Mouse (Mus musculus): ENCODE data around the gene Abca5.

DNA sequence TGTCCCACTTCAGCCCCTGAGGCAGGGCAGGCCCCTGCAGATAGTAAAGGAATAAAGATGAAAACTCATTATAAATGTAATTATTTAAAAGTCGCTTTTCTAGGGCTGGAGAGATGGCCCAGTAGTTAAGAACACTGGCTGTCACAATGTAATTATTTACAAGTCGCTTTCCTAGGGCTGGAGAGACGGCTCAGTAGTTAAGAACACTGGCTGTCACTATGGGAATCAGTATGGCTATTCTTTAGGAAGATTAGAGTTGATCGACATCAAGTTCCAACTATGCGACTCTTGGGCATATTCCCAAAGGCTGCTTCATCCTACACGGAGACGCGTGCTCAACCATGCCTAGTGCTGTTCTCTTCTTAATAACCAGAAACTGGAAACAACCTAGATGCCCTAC, 15.2 kb downstream of the Abca5 start:
- no peak for TF ChIP-seq CTCF (IDR thresholded peaks at IDR 0.05; ENCODE audit: low read depth, low read length)
- no peak for TF ChIP-seq POLR2A (IDR thresholded peaks at IDR 0.05; ENCODE audit: borderline replicate concordance, low read depth, low read length)
